Mouse (Mus musculus): ENCODE results near the gene Raet1d. TPM values are rescaled to one million over a fixed set of nuclear protein-coding genes. Genes with fewer than 3 reads are reported as not detected.

Gene Raet1d
- total RNA-seq, 2 experiments from 2014 or later: not detected

Other genes with a start within 250 kb of the Raet1d start
- gene E030030I06Rik, start 211.3 kb upstream of the Raet1d start, total RNA-seq (2021): 10 to 100 TPM in 1 of 2 experiments, 1 to 10 TPM in 1; 7.3 to 13.4 TPM
- gene Raet1e, start 202.0 kb upstream of the Raet1d start, total RNA-seq (2021): 1 to 10 TPM in 1 of 2 experiments, not detected in 1; 1.7 TPM
- gene H60b, start 202.0 kb upstream of the Raet1d start, total RNA-seq (2021): under 1 TPM in 1 of 2 experiments, not detected in 1; 0.36 TPM